In genomic region chr11:99149898-99150757, GRCm38 (mm10) we compare ENCODE assay signal across 8 mouse cellular contexts. TPM values are rescaled to one million over a fixed set of nuclear protein-coding genes. Genes with fewer than 3 reads are reported as not detected.
DNase-seq lines count a peak whose midpoint lies in the region; ATAC-seq lines count a peak whose summit lies in the region.

No protein-coding gene starts in this region.

- H3K4me3 ChIP-seq in intestine, embryonic 16.5 days (ENCODE audit: low read length) = no peak overlapping the region
- no peak overlapping the region for H3K4me3 ChIP-seq in limb, embryonic 10.5 days
- no peak overlapping the region for H3K4me3 ChIP-seq in midbrain, embryonic 14.5 days (replicated peaks; ENCODE audit: low read depth, low read length)

- intact Hi-C loops in gastrocnemius, postnatal 36 days (cut with DNase I) = loop anchor here (1.0 to 5.0 kb wide), 3 partner anchors 111 to 223 kb away; partner anchors contain the start of gene Rara

- H3K9ac ChIP-seq in intestine, embryonic 16.5 days (ENCODE audit: low read depth, low read length) = no peak overlapping the region; the same call in 1 of the 2 replicates
- H3K9ac ChIP-seq in midbrain, embryonic 14.5 days (replicated peaks; ENCODE audit: low read length) = no peak overlapping the region

- no peaks in the 10 kb centered on the region for H3K9me3 ChIP-seq in intestine, embryonic 16.5 days (ENCODE audit: control insufficient read depth, low read length)
- H3K9me3 ChIP-seq in limb, embryonic 10.5 days (replicated peaks) = no peaks in the 10 kb centered on the region
- no peaks in the 10 kb centered on the region for H3K9me3 ChIP-seq in midbrain, embryonic 14.5 days (ENCODE audit: control insufficient read depth, low read length)

- ATAC-seq in intestine, embryonic 16.5 days = peak; percentile 39
- peak; percentile 20; the same call in 1 of the 2 replicates for ATAC-seq in midbrain, embryonic 14.5 days (ENCODE audit: low FRiP score, low TSS enrichment)

- no peaks in the 10 kb centered on the region for H3K36me3 ChIP-seq in intestine, embryonic 16.5 days (ENCODE audit: control insufficient read depth, insufficient read depth, low read length)
- 0 out of 2 replicates have a peak, but pooled peaks cover 2% of the 10 kb centered on the region for H3K36me3 ChIP-seq in limb, embryonic 10.5 days
- no peaks in the 10 kb centered on the region for H3K36me3 ChIP-seq in midbrain, embryonic 14.5 days (ENCODE audit: control insufficient read depth, insufficient read depth, low read length)

- H3K4me1 ChIP-seq in intestine, embryonic 16.5 days (ENCODE audit: control insufficient read depth, insufficient read depth, low read length) = peaks cover 31% of the 10 kb centered on the region
- peaks cover 75% of the 10 kb centered on the region for H3K4me1 ChIP-seq in limb, embryonic 10.5 days
- peaks cover 15% of the 10 kb centered on the region; the same call in 1 of the 2 replicates for H3K4me1 ChIP-seq in midbrain, embryonic 14.5 days (ENCODE audit: control insufficient read depth, insufficient read depth, low read length)

- no peaks in the 10 kb centered on the region for H3K27me3 ChIP-seq in intestine, embryonic 16.5 days (replicated peaks; ENCODE audit: control insufficient read depth, insufficient read depth, low read length)
- H3K27me3 ChIP-seq in limb, embryonic 10.5 days (ENCODE audit: low read depth, poor library complexity, severe bottlenecking) = peaks cover 9% of the 10 kb centered on the region; the same call in 1 of the 2 replicates
- no peaks in the 10 kb centered on the region for H3K27me3 ChIP-seq in midbrain, embryonic 14.5 days (ENCODE audit: control insufficient read depth, insufficient read depth, low read length)

- H3K4me2 ChIP-seq in intestine, embryonic 16.5 days (ENCODE audit: low read depth, low read length) = no peak overlapping the region
- H3K4me2 ChIP-seq in midbrain, embryonic 14.5 days (ENCODE audit: low read length) = no peak overlapping the region

- 50% methylated on average over 19 of the region's 19 CpGs for WGBS in intestine, embryonic 16.5 days
- 55% methylated on average over 19 of the region's 19 CpGs for WGBS in limb, embryonic 10.5 days
- WGBS in midbrain, embryonic 14.5 days = 50% methylated on average over 19 of the region's 19 CpGs

- DNase-seq in urinary bladder, adult 18-20 months (ENCODE audit: low spot score in 2 of 2) = peak; percentile 56 to 64
- DNase-seq in urinary bladder, adult 2 months (ENCODE audit: low spot score) = no peak
- DNase-seq in embryo, embryonic 10 days (ENCODE audit: low spot score) = peak; percentile 95
- peak; percentile 67 to 75 for DNase-seq in gastrocnemius, postnatal 36 days
- peak; percentile 92 for DNase-seq in limb, embryonic 10.5 days (ENCODE audit: low spot score)
- DNase-seq in midbrain, embryonic 14.5 days = peak; percentile 91
- peak; percentile 60 to 77 for DNase-seq in spleen, postnatal 14 days (ENCODE audit: low spot score in 2 of 2)

- H3K27ac ChIP-seq in intestine, embryonic 16.5 days (ENCODE audit: low read length) = peak overlapping the region; percentile 92
- peak overlapping the region; percentile 94 for H3K27ac ChIP-seq in limb, embryonic 10.5 days
- H3K27ac ChIP-seq in midbrain, embryonic 14.5 days (replicated peaks; ENCODE audit: low read depth, low read length) = no peak overlapping the region

RNA-seq across cellular contexts. Expression of gene Ccr7, which starts 4.7 kb away (rescaled TPM):
- 1.0 and 1.3 TPM in 2 replicates for polyA plus RNA-seq in urinary bladder, adult 2 months (2012; rRNA removed)
- total RNA-seq in gastrocnemius, postnatal 36 days (2021) = not detected
- 0.36 and 0.64 TPM in 2 replicates for polyA plus RNA-seq in intestine, embryonic 16.5 days (2015; fragmentation: Nextera tagmentation; extraction: Ambion mirVana)
- polyA plus RNA-seq in limb, embryonic 10.5 days (2016; fragmentation: Nextera tagmentation; extraction: Ambion mirVana) = 0.82 and 1.3 TPM in 2 replicates
- 0.45 TPM in 1 of 2 replicates, not detected in the other for polyA plus RNA-seq in midbrain, embryonic 14.5 days (2014; fragmentation: Nextera tagmentation; extraction: Ambion mirVana)
